Mouse (Mus musculus) kidney, postnatal 14 days (tissue): ENCODE measurements around the gene Il18.

Experiments
- DNase-seq: peaks from one replicate; pipeline ENCODE4 v3.0.0; 2022; ENCODE audit warnings: mixed read lengths

Gene Il18

DNA sequence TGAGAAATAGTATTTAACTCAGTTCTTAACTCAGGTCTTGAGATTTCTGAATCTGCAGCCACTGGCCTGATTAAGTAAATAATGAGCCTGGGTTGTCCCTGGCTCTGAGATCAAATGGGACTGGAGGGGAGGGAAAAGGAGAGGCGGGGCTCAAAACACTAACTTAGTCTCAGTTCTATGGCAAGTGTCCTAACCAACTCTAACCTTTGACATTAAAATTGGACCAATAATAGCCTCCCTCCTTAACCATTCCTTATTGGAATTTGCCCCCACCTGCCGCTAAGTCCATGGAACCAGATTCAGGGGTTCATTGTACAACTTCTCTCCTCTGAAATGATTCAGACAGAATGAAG, 443 bp downstream of the Il18 start, which contains the start of gene Bco2:
TSS of gene Bco2 (minus strand) at position 88 of the 353 bp plus-strand sequence.
- peak; percentile 21 for DNase-seq

DNA sequence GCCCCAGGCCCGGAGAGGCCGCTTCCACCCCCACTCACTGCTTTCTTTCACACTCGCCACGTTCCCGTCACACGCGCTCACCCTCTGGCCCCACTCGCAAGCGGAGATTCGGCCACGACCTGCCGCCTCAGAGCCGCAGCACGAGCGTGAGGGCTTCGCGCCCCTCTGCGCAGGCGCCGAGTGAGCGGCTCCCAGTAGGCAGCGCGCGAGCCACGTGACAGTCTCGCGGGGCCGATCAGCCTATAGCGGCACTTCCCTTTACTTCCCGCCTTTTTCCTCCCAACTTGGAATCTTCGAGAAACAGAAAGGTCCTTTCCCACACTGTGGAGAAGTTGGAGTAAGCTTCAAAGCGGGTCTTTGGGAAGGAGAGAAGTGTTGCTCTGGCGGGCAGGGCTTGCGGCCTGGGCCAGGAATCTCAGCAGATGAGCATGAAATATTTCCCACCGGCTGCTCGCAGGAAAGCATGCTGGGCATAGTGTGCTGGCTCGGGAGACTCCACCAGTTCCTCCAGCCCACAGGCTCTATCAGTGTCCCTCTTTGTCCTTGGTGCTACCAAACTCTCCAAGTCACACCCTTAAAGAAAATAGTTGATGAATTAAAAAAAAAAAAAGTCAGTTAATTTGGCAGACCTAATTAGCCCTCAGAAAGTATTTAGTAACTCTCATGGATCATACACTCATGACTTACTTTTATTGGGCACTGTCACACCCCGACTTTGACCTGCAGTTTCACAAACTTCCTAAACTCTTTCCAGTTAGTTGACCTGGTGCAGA, 6.7 kb downstream of the Il18 start, which contains the start of gene Tex12:
TSS of gene Tex12 (minus strand) at position 181 of the 773 bp plus-strand sequence.
- no peak for DNase-seq

- no peak for DNase-seq
Observed at GRCm38 (mm10) chr9:50561918-50562360, 7.3 kb downstream of the Il18 start.

GRCm38 (mm10) chr9:50565173-50565572, 10.5 kb downstream of the Il18 start:
- no peak for DNase-seq

GRCm38 (mm10) chr9:50565940-50566339, 11.3 kb downstream of the Il18 start:
- no peak for DNase-seq

GRCm38 (mm10) chr9:50567372-50567771, 12.7 kb downstream of the Il18 start:
- DNase-seq, result no peak

GRCm38 (mm10) chr9:50567881-50568280, 13.3 kb downstream of the Il18 start:
- DNase-seq, result no peak

DNA sequence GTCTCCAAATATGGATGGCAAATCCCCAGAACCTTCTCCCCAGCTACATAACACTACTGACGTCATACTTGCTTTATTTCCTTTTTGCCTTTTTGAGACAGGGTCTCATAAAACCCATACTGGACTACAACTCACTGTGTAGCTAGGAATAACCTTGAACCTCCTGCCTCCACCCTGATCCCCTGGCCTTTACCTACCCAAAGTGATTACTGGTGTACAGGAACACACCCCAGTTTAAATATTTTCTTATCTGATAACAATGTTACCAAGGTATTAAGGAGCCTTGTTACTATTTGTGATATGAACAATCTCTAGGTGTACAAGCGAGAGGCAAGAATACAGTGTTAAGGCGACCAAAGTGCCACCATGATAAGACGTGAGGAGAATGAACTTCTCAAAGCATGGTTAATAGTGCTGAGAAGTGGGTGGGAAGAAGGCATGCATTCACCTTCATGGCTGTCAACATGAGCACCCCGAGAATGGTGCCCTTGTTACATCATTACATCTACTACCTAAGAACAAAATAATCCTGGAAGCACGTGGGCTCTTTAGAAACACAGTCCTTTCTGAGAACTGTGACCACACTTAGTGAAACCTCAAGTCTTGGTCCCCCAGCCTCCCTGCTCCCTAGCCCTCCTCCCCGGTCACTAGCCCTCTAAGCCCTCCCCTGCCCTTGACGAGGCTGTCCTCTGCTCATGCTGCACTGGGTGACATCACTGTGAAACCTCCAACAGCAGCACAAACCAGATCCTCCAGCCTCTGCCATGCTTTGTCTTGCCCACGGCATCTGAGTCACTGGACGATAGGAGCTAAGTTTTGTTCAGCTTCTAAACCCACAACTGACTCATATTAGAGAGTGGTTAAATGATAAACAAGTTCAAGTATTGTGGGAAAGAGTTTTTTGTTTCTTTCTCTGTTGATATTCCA, 15.2 kb downstream of the Il18 start:
- no peak for DNase-seq

GRCm38 (mm10) chr9:50580370-50580769, 25.7 kb downstream of the Il18 start:
- no peak for DNase-seq

GRCm38 (mm10) chr9:50585145-50585818, 30.7 kb downstream of the Il18 start:
- peak; percentile 81 for DNase-seq

DNA sequence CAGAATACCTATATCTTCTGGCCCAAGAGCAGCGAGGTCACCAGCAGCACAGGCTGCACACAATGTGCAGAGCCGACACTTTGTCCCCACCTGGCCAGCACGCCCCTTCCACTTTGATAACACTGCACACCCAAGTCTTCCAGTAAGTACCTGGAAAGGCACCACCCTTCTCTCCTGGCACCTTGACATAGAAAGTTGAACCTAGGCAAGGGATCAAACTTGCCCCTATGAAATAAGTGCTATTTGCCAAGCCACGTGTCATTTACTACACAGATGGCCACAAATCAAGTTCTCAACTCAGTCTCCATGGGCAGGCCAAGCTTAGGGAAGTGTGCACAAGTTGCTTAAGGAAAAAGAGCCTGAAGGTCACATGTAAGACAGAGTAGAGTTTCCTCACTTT, 32.3 kb downstream of the Il18 start:
- DNase-seq, result no peak

- no peak for DNase-seq
Observed at GRCm38 (mm10) chr9:50590856-50591518, 36.4 kb downstream of the Il18 start.

GRCm38 (mm10) chr9:50592955-50593354, 38.3 kb downstream of the Il18 start:
- no peak for DNase-seq

DNA sequence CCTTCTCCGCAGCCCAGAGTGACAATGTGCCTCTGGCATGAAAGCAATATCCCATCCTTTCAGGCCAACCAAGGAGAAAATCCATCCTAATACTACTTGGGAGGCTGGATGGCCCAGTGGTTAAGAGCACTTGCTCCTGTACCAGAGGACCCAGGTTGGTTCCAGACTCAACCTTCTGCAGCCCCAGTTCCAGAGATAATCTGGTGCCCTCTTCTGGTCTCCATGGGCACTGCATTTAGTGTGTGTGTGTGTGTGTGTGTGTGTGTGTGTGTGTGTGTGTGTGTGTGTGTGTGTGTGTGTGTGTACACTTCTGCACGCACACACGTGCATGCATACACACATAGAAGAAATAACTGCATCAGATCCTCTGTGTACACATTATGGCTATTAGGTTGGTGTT, 38.9 kb downstream of the Il18 start:
- peak; percentile 33 for DNase-seq

DNA sequence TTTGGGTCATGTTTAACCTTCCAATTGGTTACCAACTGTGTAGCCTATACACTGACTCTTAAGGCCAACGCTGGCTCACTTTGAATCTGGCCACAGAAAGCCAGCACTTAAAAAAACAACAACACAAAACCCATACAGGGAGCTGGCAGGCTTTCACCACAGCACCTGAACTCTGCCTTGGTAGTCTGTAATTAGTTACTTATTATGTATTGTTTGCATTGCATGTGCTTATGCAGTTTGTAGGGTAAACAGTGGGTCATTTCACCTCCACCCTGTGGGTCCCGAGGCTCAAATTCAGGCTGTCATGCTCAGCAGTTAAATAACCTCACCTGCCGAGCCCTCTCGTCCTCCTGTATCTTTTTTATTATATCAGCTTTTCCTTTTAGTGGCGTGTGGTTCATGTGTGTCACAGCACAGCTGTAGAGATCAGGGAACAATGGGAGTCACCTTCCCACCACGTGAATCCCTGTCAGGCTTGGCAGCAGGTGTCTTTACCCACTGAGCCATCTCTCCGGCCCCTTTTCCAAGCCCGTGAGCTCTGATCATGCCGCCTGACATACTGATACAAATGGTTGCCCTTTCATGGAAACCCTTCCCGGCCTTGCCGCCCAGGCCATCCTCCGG, 40.3 kb downstream of the Il18 start:
- DNase-seq, result peak; percentile 52

- no peak for DNase-seq
Observed at GRCm38 (mm10) chr9:50596973-50597372, 42.3 kb downstream of the Il18 start.

GRCm38 (mm10) chr9:50601536-50601935, 46.9 kb downstream of the Il18 start:
- no peak for DNase-seq

DNA sequence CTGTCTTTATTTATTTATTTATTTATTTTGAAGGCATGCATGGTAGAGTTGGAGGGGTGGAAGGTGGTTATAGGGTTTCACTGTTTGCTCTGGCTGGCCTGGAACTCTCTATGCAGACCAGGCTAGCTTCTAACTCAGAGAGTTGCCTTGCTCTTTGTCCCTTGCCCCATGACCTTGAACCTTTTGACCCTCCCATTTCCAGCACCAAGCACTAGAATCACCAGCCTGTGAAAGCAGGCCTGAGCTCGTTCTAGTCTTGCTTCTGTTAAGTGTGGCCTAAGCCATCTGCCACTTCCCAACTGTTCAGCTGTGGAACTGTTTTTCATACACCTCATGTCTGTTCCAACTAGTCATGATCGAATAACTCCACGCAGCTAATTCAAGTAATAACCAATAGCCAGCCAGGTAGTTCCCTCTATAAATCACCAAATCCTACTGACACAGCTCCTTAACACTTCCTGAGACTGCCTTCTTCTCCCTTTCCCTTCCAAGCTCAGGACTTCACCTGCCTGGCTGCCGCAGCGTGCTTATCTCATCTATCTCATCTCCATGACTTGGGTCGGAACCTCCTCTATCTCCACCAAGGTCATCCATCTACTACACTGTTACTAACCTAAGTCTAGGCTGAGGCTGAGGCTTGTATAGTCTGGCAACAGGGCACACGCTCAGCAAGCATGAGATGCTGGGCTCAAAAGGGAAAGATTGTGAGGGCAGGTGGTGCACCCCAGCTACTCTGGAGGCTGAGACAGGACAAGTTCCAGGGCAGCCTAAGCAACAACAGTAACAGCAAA, 47.6 kb downstream of the Il18 start:
- peak; percentile 10 for DNase-seq

DNA sequence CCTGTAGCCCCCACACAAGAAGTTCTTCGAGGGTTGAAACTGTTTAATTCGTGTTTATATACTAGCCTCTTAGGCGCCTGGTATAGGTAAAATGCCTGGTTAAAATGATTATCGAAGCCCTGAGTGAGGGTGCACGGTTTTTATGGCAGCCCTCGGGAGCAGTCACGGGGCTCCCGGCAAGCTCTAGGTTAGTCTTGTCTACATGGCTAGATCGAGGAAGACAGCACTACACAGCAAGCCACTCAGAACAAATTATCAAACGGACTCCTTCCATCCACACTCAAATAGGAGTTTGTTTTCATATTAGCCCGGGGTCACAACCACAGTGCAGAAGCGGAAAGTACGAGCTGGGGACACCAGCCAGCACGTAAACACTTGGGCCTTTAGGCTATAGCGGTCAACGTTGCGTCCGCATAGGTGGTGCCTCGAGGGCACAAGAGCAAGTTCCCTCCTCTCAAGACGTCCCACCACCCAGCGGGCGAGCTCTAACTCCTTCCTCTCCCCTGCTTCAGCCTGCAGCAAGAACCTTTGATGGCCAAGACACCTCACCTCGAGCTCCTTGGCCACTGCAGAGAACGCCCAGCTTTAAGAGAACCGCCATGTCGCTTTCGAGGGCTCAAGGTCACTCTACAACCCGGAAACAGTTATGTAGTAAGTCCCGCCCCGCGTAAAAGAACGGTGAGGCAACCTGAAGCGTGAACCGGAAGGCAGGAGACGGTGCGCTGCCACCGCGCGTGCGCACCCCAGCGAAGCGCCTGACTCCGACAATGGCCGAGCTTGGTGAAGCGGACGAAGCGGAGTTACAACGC, 48.8 kb downstream of the Il18 start, which contains the start of the genes Sdhd and Timm8b:
TSS of gene Sdhd (minus strand) at position 624 of the 809 bp plus-strand sequence.
TSS of gene Timm8b (plus strand) at position 722 of the 809 bp plus-strand sequence.
- peak; percentile 96 for DNase-seq

- DNase-seq, result no peak
Observed at GRCm38 (mm10) chr9:50603998-50604324, 49.3 kb downstream of the Il18 start.
